Mouse (Mus musculus): Measurements from ENCODE around the gene Bicdl1. TPM values are rescaled to one million over a fixed set of nuclear protein-coding genes. Genes with fewer than 3 reads are reported as not detected.
"Not testable (repeated sequence)": the region's sequence is repeated elsewhere in the genome, so short reads cannot be mapped to it uniquely, and the experiment has no call there.

The Bicdl1 gene
- total RNA-seq (2022): 1 to 10 TPM; 1.7 to 3.6 (median 2.4) TPM

GRCm38 (mm10) chr5:115731001-115731731, at the start of gene Bicdl1:
Gene Bicdl1, minus strand, starts transcription at chr5:115731621.
- DNase-seq (ENCODE audit: low spot score in 2 of 2): peak; percentile 25 to 52

GRCm38 (mm10) chr5:115776911-115777310, 45.5 kb upstream of the Bicdl1 start:
- no peak for DNase-seq (ENCODE audit: low spot score in 2 of 2)

- no peak for DNase-seq (ENCODE audit: low spot score in 2 of 2)
These were observed 43.9 kb upstream of the Bicdl1 start for GRCm38 (mm10) chr5:115775350-115775749.

GRCm38 (mm10) chr5:115770048-115770447, 38.6 kb upstream of the Bicdl1 start:
- DNase-seq (ENCODE audit: low spot score in 2 of 2): no peak

- DNase-seq (ENCODE audit: low spot score in 2 of 2): no peak
These were observed 37.7 kb upstream of the Bicdl1 start for GRCm38 (mm10) chr5:115769116-115769515.

GRCm38 (mm10) chr5:115766821-115767220, 35.4 kb upstream of the Bicdl1 start:
- no peak for DNase-seq (ENCODE audit: low spot score in 2 of 2)

GRCm38 (mm10) chr5:115763981-115764380, 32.6 kb upstream of the Bicdl1 start:
- DNase-seq (ENCODE audit: low spot score in 2 of 2): no peak

GRCm38 (mm10) chr5:115760903-115761302, 29.5 kb upstream of the Bicdl1 start:
- DNase-seq (ENCODE audit: low spot score in 2 of 2): no peak

- DNase-seq (ENCODE audit: low spot score in 2 of 2): no peak
These were observed 27.2 kb upstream of the Bicdl1 start for GRCm38 (mm10) chr5:115758431-115759180.

GRCm38 (mm10) chr5:115757516-115757915, 26.1 kb upstream of the Bicdl1 start:
- DNase-seq (ENCODE audit: low spot score in 2 of 2): no peak

GRCm38 (mm10) chr5:115755501-115755900, 24.1 kb upstream of the Bicdl1 start:
- no peak for DNase-seq (ENCODE audit: low spot score in 2 of 2)

- DNase-seq (ENCODE audit: low spot score in 2 of 2): no peak
These were observed 23.4 kb upstream of the Bicdl1 start for GRCm38 (mm10) chr5:115754831-115755230.

- DNase-seq (ENCODE audit: low spot score in 2 of 2): no peak
These were observed 21.5 kb upstream of the Bicdl1 start for GRCm38 (mm10) chr5:115752883-115753282.

GRCm38 (mm10) chr5:115751916-115752315, 20.5 kb upstream of the Bicdl1 start:
- DNase-seq (ENCODE audit: low spot score in 2 of 2): not testable (repeated sequence)

GRCm38 (mm10) chr5:115748316-115748715, 16.9 kb upstream of the Bicdl1 start:
- no peak for DNase-seq (ENCODE audit: low spot score in 2 of 2)

GRCm38 (mm10) chr5:115745319-115745718, 13.9 kb upstream of the Bicdl1 start:
- no peak for DNase-seq (ENCODE audit: low spot score in 2 of 2)

- no peak for DNase-seq (ENCODE audit: low spot score in 2 of 2)
These were observed 6.6 kb upstream of the Bicdl1 start for GRCm38 (mm10) chr5:115738032-115738431.

GRCm38 (mm10) chr5:115734570-115734969, 3.1 kb upstream of the Bicdl1 start:
- no peak for DNase-seq (ENCODE audit: low spot score in 2 of 2)

- DNase-seq (ENCODE audit: low spot score in 2 of 2): no peak
These were observed 1.4 kb upstream of the Bicdl1 start for GRCm38 (mm10) chr5:115732849-115733216.

GRCm38 (mm10) chr5:115732176-115732848, 891 bp upstream of the Bicdl1 start:
- peak in 1 of 2 experiments; percentile 7 for DNase-seq (ENCODE audit: low spot score in 2 of 2)

- DNase-seq (ENCODE audit: low spot score in 2 of 2): no peak
These were observed 333 bp upstream of the Bicdl1 start for GRCm38 (mm10) chr5:115731732-115732175.

- DNase-seq (ENCODE audit: low spot score in 2 of 2): no peak
These were observed 1.1 kb downstream of the Bicdl1 start for GRCm38 (mm10) chr5:115730314-115730713.
